Mouse (Mus musculus) liver, adult 2 months (tissue): Measurements from ENCODE around the gene 4930522H14Rik. TPM values are rescaled to one million over a fixed set of nuclear protein-coding genes. Genes with fewer than 3 reads are reported as not detected.

Source experiments
- DNase-seq: peaks from one replicate; pipeline ENCODE4 v3.0.0-alpha.2; 2011; ENCODE audit warnings: low read depth, low spot score; ENCODE audit errors: extremely low read depth
- H3K27ac ChIP-seq: fragments of 200-500 bp; replicated peaks from 2 replicates; pipeline ENCODE4 v1.5.1; 2012; ENCODE audit warnings: low read depth, mild to moderate bottlenecking, control low read depth, inconsistent platforms, low read length; ENCODE audit not compliant: insufficient read depth
- H3K27me3 ChIP-seq: fragments of 200-500 bp; 2 replicates; pipeline ENCODE4 v1.6.1; 2012; ENCODE audit warnings: mild to moderate bottlenecking, moderate library complexity, low read length, inconsistent platforms; ENCODE audit not compliant: control insufficient read depth, insufficient read depth
- H3K36me3 ChIP-seq: fragments of 200-500 bp; 2 replicates; pipeline ENCODE4 v1.6.1; 2012; ENCODE audit warnings: low read length, inconsistent platforms; ENCODE audit not compliant: control insufficient read depth, insufficient read depth
- H3K4me1 ChIP-seq: fragments of 200-500 bp; 2 replicates; pipeline ENCODE4 v1.6.1; 2011; ENCODE audit warnings: low read length; ENCODE audit not compliant: control insufficient read depth, insufficient read depth
- H3K4me3 ChIP-seq: fragments of 200-500 bp; 2 replicates; pipeline ENCODE4 v1.5.1; 2011; ENCODE audit warnings: low read depth, mild to moderate bottlenecking, control low read depth, low read length, moderate library complexity; ENCODE audit not compliant: insufficient read depth
- H3K79me2 ChIP-seq: fragments of 200-500 bp; 2 replicates; pipeline ENCODE4 v1.6.1; 2012; ENCODE audit warnings: inconsistent platforms, mild to moderate bottlenecking, low read length, moderate library complexity; ENCODE audit not compliant: control insufficient read depth, insufficient read depth
- H3K9ac ChIP-seq: fragments of 200-500 bp; 2 replicates; pipeline ENCODE4 v1.6.1; 2012; ENCODE audit warnings: low read depth, mild to moderate bottlenecking, control low read depth, inconsistent platforms, low read length
- CTCF ChIP-seq: fragments of 200-500 bp; IDR thresholded peaks from 2 replicates; pipeline ENCODE4 v1.5.1; 2011; ENCODE audit warnings: low read depth, low read length, control low read depth
- POLR2A ChIP-seq: fragments of 200-500 bp; IDR thresholded peaks from 2 replicates; pipeline ENCODE4 v1.6.1; 2011; ENCODE audit warnings: low read length, control low read depth; ENCODE audit not compliant: insufficient read depth; ENCODE audit errors: extremely low read depth
- WGBS: fragments of 180-500 bp; shearing (Covaris S2); methylation state at CpG from one replicate; pipeline ENCODE4 v1.1.7; 2018; 5-methylcytosine and 5-hydroxymethylcytosine counted together
- polyA plus RNA-seq: library from polyadenylated mRNA; depleted of rRNA; stranded (reverse); fragments of >200 nt; gene quantifications from 2 replicates; pipeline ENCODE4 v1.2.3, GENCODE M21; 2012; rRNA removed
- total RNA-seq: library from RNA; depleted of rRNA; stranded (reverse); fragments of >200 nt; gene quantifications from 2 replicates; pipeline ENCODE4 v1.2.3, GENCODE M21; 2014; rRNA removed

The 4930522H14Rik gene
- total and polyA plus RNA-seq, 2 experiments: not detected

DNA sequence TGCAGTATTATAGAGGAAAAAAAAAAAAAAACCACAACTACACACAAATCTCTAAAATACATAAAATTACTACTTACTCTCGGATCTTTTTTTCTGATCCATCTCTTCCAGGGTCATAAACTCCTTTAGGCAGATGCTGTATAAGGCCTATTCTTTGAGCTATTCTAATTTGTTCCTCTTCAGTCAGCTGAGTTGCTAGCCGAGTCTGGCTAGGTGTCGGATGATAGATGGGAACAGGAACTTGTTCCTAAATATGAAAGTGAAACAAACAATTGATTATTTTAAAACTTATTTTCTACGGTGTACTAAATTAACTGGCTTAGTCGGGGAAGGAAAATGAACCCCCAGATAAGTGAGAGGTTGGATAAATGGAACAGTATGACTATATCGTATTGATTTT is 74.3 kb downstream of the 4930522H14Rik start:
- H3K27me3 ChIP-seq: no peaks in the 10 kb centered on the region
- H3K4me3 ChIP-seq: no peak overlapping the region
- H3K9ac ChIP-seq: no peak overlapping the region
- H3K36me3 ChIP-seq: peaks cover 18% of the 10 kb centered on the region
- peaks cover 5% of the 10 kb centered on the region; the same call in 1 of the 2 replicates for H3K79me2 ChIP-seq
- no peak for DNase-seq
- peaks cover 10% of the 10 kb centered on the region for H3K4me1 ChIP-seq
- 59% methylated on average over 6 of the region's 6 CpGs for WGBS
- H3K27ac ChIP-seq: no peak overlapping the region
- TF ChIP-seq POLR2A (no peak), CTCF (no peak)

Other genes starting within 250 kb of the 4930522H14Rik start
- 1.4 and 1.7 TPM in 2 replicates for gene Ttc39a, start 124.7 kb downstream of the 4930522H14Rik start, total RNA-seq
- 1.1 and 2.5 TPM in 2 replicates for gene Ttc39a, start 124.7 kb downstream of the 4930522H14Rik start, polyA plus RNA-seq
- 42.6 and 48.7 TPM in 2 replicates for gene Rnf11, start 46.6 kb downstream of the 4930522H14Rik start, total RNA-seq
- 33.5 and 42.6 TPM in 2 replicates for gene Rnf11, start 46.6 kb downstream of the 4930522H14Rik start, polyA plus RNA-seq
- 10.0 and 12.5 TPM in 2 replicates for gene Cdkn2c, start 135.9 kb upstream of the 4930522H14Rik start, total RNA-seq
- 2.7 and 2.8 TPM in 2 replicates for gene Cdkn2c, start 135.9 kb upstream of the 4930522H14Rik start, polyA plus RNA-seq
- 21.6 and 21.7 TPM in 2 replicates for gene Faf1, start 145.3 kb upstream of the 4930522H14Rik start, total RNA-seq
- gene Faf1, start 145.3 kb upstream of the 4930522H14Rik start, polyA plus RNA-seq: 4.7 and 4.8 TPM in 2 replicates